Mouse (Mus musculus) frontal cortex, adult (tissue): ENCODE measurements around the gene Ccl26.
"Not testable (repeated sequence)": the region's sequence is repeated elsewhere in the genome, so short reads cannot be mapped to it uniquely, and the experiment has no call there.

Experiments used
- ATAC-seq: cut with Nextera tagmentation; 2 replicates; pipeline ENCODE4 v1.9.2; 2017; ENCODE audit warnings: mild to moderate bottlenecking, moderate library complexity, mixed read lengths; ENCODE audit not compliant: low TSS enrichment

The Ccl26 gene

GRCm38 (mm10) chr5:135563469-135563868, at the start of gene Ccl26:
TSS of gene Ccl26 (minus strand) at chr5:135563569.
- ATAC-seq, result no peak

- no peak for ATAC-seq
These were observed 46.4 kb upstream of the Ccl26 start for GRCm38 (mm10) chr5:135609794-135610193.

- no peak for ATAC-seq
These were observed 44.2 kb upstream of the Ccl26 start for GRCm38 (mm10) chr5:135607581-135607980.

- not testable (repeated sequence) for ATAC-seq
These were observed 43.3 kb upstream of the Ccl26 start for GRCm38 (mm10) chr5:135606717-135607116.

DNA sequence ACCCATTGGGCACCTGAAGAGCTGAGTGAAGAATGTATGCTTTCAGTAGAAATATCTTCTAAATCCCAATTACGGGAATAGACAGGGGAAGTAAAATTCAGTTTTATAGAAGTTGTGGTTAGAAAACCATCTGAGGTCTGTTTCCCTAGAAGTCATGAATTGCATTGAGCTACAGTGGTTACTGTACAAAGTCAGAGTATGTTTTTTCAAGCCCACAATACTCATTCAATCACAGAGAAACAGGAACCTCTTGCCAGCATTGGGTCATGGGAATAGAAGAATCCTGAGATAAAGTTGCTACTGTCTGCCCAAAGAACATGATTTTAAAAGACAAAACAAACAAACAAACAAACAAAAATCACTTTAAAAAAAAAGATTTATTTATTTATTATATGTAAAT, 41.3 kb upstream of the Ccl26 start:
- not testable (repeated sequence) for ATAC-seq

- no peak for ATAC-seq
These were observed 26.8 kb upstream of the Ccl26 start for GRCm38 (mm10) chr5:135589996-135590784.

GRCm38 (mm10) chr5:135587764-135588163, 24.4 kb upstream of the Ccl26 start:
- no peak for ATAC-seq

DNA sequence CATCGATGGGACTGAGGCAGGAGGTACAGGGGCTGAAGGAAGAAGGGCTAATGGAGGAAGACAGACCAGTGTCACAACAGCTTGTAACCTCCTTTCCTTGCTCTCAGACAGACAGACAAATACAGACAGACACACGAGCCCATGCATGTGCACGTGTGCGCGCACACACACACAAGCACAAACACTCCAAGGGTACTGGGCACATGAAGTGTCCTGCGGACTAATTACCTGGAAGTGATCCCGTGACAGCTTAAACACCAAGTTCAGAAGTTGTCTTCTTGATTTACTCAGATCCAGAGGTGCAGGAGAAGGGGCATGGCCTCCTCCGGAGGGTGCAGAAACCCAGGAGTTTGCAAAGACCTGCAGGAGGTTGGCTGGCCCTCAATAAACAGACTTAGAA, 22.3 kb upstream of the Ccl26 start:
- no peak for ATAC-seq

- no peak; the same call in 1 of the 2 replicates for ATAC-seq
These were observed 19.0 kb upstream of the Ccl26 start for GRCm38 (mm10) chr5:135582330-135582729.

GRCm38 (mm10) chr5:135579331-135579751, 16.0 kb upstream of the Ccl26 start:
- peak; percentile 67 for ATAC-seq

- no peak for ATAC-seq
These were observed 12.7 kb upstream of the Ccl26 start for GRCm38 (mm10) chr5:135576055-135576454.

DNA sequence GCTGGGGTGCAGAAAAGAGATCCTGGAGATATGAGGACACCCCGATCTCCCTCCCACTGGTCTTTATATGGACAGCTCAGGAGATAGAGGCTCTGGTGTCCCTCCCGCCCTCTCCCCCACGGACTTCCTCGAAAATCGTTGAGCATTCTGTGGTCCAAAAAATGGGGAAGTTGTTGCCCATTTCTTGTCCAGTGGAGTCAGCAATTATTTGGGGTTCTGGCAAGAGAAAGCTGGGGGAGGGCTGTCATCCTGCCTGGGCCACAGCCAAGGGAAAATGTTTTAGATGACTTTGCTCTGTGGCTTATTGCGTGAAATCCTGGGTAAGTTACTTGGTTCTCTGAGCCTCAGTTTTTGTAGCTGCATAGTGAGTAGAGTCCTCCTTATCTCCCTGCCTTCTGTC, 9.6 kb upstream of the Ccl26 start, which contains the start of gene Ccl24:
Gene Ccl24, minus strand, starts transcription at position 44 of the 400 bp plus-strand sequence.
- no peak for ATAC-seq

- peak; percentile 79 for ATAC-seq
These were observed 5.3 kb upstream of the Ccl26 start for GRCm38 (mm10) chr5:135568698-135569097.

DNA sequence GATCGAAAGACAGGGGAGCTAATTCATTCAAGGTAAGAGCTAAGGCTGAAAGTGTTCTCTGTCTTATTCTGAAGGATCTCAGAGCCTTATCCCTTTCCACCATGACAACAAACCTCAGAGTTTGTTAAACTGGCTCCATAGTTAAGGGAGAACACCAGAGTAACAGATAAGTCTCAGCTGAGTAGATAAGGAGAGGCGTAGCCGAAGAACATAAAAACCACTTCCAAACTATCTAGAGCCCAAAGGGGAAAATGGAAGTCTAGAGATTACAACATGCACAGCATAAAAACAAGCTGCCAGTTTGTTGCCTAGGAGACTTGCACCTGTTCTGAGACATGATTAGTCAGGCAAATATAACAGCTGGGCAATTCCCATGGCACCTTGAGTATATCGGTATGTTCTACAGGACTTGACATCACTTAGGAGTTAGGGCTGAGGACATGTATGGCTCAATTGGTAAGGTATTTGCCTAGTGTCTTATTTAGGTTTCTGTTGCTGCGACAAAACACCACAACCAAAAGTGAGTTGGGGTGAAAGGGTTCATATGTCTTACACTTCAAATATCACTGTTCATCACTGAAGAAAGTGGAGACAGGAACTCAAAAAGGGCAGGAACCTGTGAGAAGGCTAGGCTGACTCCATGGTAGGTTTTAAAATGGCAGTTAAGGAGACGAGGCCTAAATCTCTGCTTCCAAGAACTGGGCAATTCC, 4.3 kb upstream of the Ccl26 start:
- ATAC-seq, result no peak

DNA sequence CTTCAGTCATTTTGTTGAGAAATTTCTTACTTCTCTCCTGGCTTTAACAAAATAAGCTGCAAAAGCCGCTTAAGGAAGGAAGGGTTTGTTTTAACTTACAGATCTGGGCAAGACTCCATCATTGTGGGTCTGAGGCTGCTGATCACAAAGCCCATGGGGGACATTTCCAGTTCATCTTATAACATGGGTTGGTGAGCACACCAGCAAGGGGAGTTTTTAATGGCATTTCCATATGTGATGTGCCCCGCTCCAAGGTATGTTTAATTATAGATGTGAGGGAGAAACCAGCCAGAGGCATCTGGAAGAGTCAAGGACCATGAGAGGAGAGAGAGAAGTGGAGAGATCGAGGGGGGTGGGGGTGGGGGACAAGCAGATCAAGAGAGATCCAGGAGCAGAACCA, 5.7 kb downstream of the Ccl26 start:
- ATAC-seq, result no peak

DNA sequence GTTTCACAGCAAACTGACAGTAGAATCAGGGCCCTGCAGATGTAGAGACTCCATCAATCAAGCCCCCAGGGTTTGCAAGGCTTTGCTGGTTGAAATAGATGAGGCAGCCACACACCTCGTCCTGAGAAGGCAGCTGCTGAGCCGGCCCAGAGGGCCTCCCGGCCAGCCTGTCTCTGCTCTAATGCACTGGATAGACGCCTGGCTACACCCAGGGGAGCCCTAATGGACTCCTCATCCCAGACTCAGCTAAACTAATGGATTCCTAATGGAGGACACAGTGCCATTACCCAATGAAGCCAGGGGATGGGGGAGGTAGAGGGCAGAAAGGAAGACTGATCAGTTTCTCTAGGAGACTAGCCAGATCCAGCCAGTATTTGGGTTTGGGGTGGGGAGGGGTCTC, 6.3 kb downstream of the Ccl26 start:
- no peak for ATAC-seq

DNA sequence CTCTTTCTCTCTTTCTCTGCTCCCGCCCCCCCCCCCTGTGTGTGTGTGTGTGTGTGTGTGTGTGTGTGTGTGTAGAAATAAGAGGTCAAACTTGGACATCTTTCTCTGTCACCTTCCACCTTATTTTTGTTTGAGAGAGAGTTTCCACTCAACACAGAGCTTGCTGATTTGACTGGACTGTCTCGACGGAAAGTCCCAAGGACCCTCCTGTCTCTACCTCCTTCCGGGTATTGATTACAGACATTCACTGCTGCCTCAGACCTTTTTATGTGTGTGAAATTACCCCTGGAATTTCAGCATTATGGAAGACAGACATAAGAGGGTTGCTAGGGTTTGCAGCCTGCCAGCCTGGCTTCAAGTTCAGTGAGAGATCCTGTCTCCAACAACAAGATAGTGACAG, 7.1 kb downstream of the Ccl26 start:
- no peak for ATAC-seq

- ATAC-seq, result no peak
These were observed 11.8 kb downstream of the Ccl26 start for GRCm38 (mm10) chr5:135551591-135551990.

DNA sequence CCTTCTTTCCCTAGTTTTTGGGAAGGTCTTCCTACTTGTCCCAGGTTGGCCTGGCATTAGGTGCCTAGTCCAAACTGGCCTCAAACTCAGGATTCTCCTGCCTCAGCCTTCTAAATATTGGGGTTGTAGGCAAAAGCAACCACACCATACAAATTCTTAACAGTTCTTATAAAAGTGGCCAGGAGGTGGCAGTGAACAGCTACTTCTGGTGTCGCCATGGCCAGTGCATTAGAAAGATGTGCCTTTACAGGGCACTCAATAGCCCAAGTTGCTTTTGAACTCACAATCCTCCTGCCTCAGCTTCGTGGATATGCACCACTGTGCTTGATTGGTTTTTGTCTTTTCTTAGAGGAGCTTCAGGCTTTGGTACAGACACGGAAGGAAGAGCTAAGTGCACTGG, 12.5 kb downstream of the Ccl26 start:
- ATAC-seq, result peak; percentile 41; the same call in 1 of the 2 replicates

- ATAC-seq, result no peak
These were observed 15.4 kb downstream of the Ccl26 start for GRCm38 (mm10) chr5:135547990-135548389.

DNA sequence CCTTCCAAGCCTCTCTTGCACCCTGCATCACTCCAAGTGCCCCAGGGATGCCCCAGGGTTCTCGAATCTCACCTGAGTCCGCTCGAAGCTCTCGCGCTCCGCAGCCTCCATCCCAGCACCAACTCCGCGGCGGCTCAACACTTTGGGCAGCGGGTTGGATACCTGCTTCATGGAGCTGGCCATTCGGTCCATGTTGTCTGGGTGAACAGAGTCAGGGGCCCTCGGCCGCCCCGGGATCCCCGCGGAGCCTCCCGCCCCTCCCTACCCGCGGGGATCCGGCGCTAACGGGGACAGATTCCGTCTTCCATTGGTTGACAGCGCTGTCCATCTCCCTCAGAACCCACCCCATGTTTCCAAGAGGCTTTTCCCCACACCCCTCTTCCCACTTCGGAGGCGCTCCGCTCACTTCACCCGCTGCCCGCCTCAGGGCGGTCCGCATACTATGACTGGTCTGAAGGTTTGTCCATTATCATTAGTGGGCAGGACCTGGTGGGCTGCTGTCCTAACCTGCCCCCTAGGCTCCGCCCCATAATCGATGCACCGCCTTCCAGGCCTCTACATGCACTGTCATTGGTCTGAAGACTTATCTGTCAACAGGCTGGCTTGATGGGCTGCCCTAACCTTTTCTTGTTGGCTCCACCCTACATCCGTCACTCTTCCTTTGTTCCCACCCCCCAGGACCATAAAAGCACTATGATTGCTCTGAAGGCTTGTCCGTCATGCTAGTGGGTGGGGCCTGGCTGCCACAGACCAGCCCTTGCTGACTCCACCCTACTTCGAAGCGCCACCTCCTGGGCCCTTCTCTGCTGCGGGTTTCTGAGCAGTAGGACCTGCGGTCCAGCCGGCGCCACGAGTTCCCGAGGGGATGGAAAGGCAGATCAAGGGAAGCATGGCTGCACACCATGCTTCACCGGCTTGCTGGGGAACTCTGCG, 18.2 kb downstream of the Ccl26 start, which contains the start of gene Hip1:
Gene Hip1, minus strand, starts transcription at position 256 of the 933 bp plus-strand sequence.
- peak; percentile 97 for ATAC-seq

- no peak for ATAC-seq
These were observed 19.3 kb downstream of the Ccl26 start for GRCm38 (mm10) chr5:135544032-135544558.
